ENCODE assay signal across 28 mouse cellular contexts in genomic region chr8:77704768-77705167, GRCm38 (mm10). TPM values are rescaled to one million over a fixed set of nuclear protein-coding genes. Genes with fewer than 3 reads are reported as not detected.
"Had no signal": no experiment of that assay in that cellular context is flagged by ENCODE, and none has a peak within 500 bp of the region (broad histone marks: within the 10 kb centered on the region; RNA-seq: fewer than 3 reads in every experiment).

No protein-coding gene starts in this region.

- H3K36me3 ChIP-seq: heart, embryonic 15.5 days; hindbrain, embryonic 10.5 days; hindbrain, embryonic 12.5 days; intestine, embryonic 15.5 days; liver, embryonic 13.5 days; liver, embryonic 15.5 days had no signal

- DNase-seq: gastrocnemius, postnatal 14 days; gastrocnemius, postnatal 36 days; heart, adult 2 months; heart, postnatal 14 days; heart, postnatal 4 days; kidney, adult 18-20 months; kidney, adult 8-10 months; kidney, postnatal 10 days; kidney, postnatal 25 days; kidney, postnatal 4 days; liver; liver, embryonic 13.5 days had no signal

- H3K27me3 ChIP-seq: heart, embryonic 13.5 days; heart, embryonic 15.5 days; hindbrain, embryonic 12.5 days; intestine, embryonic 15.5 days; limb, embryonic 12.5 days; liver, embryonic 13.5 days; liver, embryonic 15.5 days had no signal

- H3K9ac ChIP-seq: heart, embryonic 13.5 days; heart, embryonic 15.5 days; hindbrain, embryonic 12.5 days; hindbrain, embryonic 14.5 days; intestine, embryonic 15.5 days; limb, embryonic 12.5 days; liver, embryonic 13.5 days; liver, embryonic 15.5 days had no signal

- H3K4me1 ChIP-seq: hindbrain, embryonic 12.5 days; intestine, embryonic 15.5 days; liver, embryonic 13.5 days; liver, embryonic 15.5 days had no signal

- H3K4me2 ChIP-seq: heart, embryonic 11.5 days; heart, embryonic 13.5 days; heart, embryonic 15.5 days; hindbrain, embryonic 12.5 days; hindbrain, embryonic 14.5 days; intestine, embryonic 15.5 days; limb, embryonic 12.5 days; liver, embryonic 11.5 days; liver, embryonic 13.5 days; liver, embryonic 15.5 days had no signal

- H3K27ac ChIP-seq: heart, adult 2 months; hindbrain, embryonic 10.5 days; hindbrain, embryonic 12.5 days; hindbrain, embryonic 14.5 days; intestine, embryonic 15.5 days; layer of hippocampus, adult 2 months; left cerebral cortex, adult 2 months; limb, embryonic 10.5 days; limb, embryonic 12.5 days; liver, embryonic 13.5 days; liver, embryonic 15.5 days had no signal

- H3K4me3 ChIP-seq: heart, adult 2 months; heart, embryonic 13.5 days; heart, embryonic 15.5 days; hindbrain, embryonic 10.5 days; hindbrain, embryonic 12.5 days; intestine, embryonic 15.5 days; layer of hippocampus, adult 2 months; left cerebral cortex, adult 2 months; limb, embryonic 10.5 days; limb, embryonic 12.5 days; liver, embryonic 13.5 days; liver, embryonic 15.5 days had no signal

- H3K9me3 ChIP-seq: heart, embryonic 15.5 days; hindbrain, embryonic 12.5 days; intestine, embryonic 15.5 days; limb, embryonic 10.5 days; liver, embryonic 13.5 days; liver, embryonic 15.5 days had no signal

- ATAC-seq: hindbrain, embryonic 16.5 days; inflammation-experienced regulatory T-cells, adult 6 months; intestine, embryonic 15.5 days; intestine, postnatal 0 days had no signal

RNA-seq across cellular contexts. Expression of gene Ednra, which starts 19.5 kb away (rescaled TPM):
- polyA plus RNA-seq: inflammation-experienced regulatory T-cells, adult 6 months had no signal
